Mouse (Mus musculus): Measurements from ENCODE around the gene Tagln.

DNA sequence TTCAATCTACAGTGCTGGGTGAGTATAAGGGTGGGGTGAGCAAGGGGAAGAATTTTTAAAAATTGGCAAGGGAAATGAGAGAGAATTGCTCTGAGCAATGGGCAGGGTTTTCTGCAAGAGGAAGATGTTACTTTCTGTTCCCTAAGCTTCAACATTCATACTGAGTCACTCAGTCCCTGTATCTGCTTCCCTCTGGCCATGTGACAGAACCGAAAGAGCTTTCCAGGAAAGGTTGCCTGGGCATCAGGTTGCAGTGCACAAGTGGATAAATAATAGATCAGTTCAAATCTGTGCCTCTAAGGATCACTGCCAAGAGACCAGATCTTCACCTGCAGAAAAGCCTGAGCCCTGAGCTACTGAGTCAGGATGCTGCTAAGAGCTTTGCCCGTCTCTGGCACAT lies 26.0 kb upstream of the Tagln start:
- no peak for TF ChIP-seq CTCF (IDR thresholded peaks at IDR 0.05 in 2 of 3, conservative IDR thresholded peaks at IDR 0.05 in 1 of 3; ENCODE audit: control insufficient read depth in 1 of 3, insufficient read depth in 1 of 3, low read depth in 2 of 3, low read length in 3 of 3, poor library complexity in 1 of 3, severe bottlenecking in 1 of 3)
- no peak for TF ChIP-seq POLR2AphosphoS2 (IDR thresholded peaks at IDR 0.05; ENCODE audit: low read length)
- TF ChIP-seq ETS1 (IDR thresholded peaks at IDR 0.05; ENCODE audit: low read depth, low read length): no peak
- TF ChIP-seq POLR2A (IDR thresholded peaks at IDR 0.05; ENCODE audit: control insufficient read depth in 1 of 2, insufficient read depth in 1 of 2, low read depth in 1 of 2, low read length in 2 of 2, poor library complexity in 1 of 2): no peak
- no peak for TF ChIP-seq NELFE (IDR thresholded peaks at IDR 0.05; ENCODE audit: low read depth, low read length)
- no peak for TF ChIP-seq RAD21 (IDR thresholded peaks at IDR 0.05; ENCODE audit: low read depth, low read length)
- no peak for TF ChIP-seq GATA1 (IDR thresholded peaks at IDR 0.05; ENCODE audit: low read depth, low read length)
- no peak for TF ChIP-seq SIN3A (IDR thresholded peaks at IDR 0.05; ENCODE audit: low read length)
- no peak for TF ChIP-seq TCF12 (IDR thresholded peaks at IDR 0.05; ENCODE audit: low read depth, low read length)
- TF ChIP-seq RCOR1 (IDR thresholded peaks at IDR 0.05; ENCODE audit: low read depth, low read length): no peak
- TF ChIP-seq TBP (IDR thresholded peaks at IDR 0.05; ENCODE audit: low read depth, low read length): no peak
- no peak for TF ChIP-seq MAX (IDR thresholded peaks at IDR 0.05; ENCODE audit: low read length)
- no peak for TF ChIP-seq E2F4 (IDR thresholded peaks at IDR 0.05; ENCODE audit: borderline replicate concordance, low read depth, low read length)
